Mouse (Mus musculus) kidney, adult 2 months (tissue): Measurements from ENCODE around the gene Pqlc2. TPM values are rescaled to one million over a fixed set of nuclear protein-coding genes. Genes with fewer than 3 reads are reported as not detected.

Experiments
- DNase-seq: peaks from one replicate; pipeline ENCODE4 v3.0.0; 2021
- H3K27ac ChIP-seq: fragments of 200-500 bp; 2 replicates; pipeline ENCODE4 v1.5.1; 2012; ENCODE audit warnings: low read depth, low read length, control low read depth, inconsistent platforms; ENCODE audit not compliant: insufficient read depth
- H3K27me3 ChIP-seq: fragments of 200-500 bp; replicated peaks from 2 replicates; pipeline ENCODE4 v1.6.1; 2012; ENCODE audit warnings: mild to moderate bottlenecking, moderate library complexity, low read length, inconsistent platforms; ENCODE audit not compliant: control insufficient read depth, insufficient read depth
- H3K36me3 ChIP-seq: fragments of 200-500 bp; 2 replicates; pipeline ENCODE4 v1.6.1; 2012; ENCODE audit warnings: mild to moderate bottlenecking, moderate library complexity, low read length, inconsistent platforms; ENCODE audit not compliant: control insufficient read depth, insufficient read depth
- H3K4me1 ChIP-seq: fragments of 200-500 bp; 2 replicates; pipeline ENCODE4 v1.6.1; 2011; ENCODE audit warnings: low read length; ENCODE audit not compliant: control insufficient read depth, insufficient read depth
- H3K4me3 ChIP-seq: fragments of 200-500 bp; 2 replicates; pipeline ENCODE4 v1.5.1; 2011; ENCODE audit warnings: mild to moderate bottlenecking, low read depth, low read length, control low read depth; ENCODE audit not compliant: insufficient read depth
- CTCF ChIP-seq: fragments of 200-500 bp; conservative IDR thresholded peaks from 2 replicates; pipeline ENCODE4 v1.5.1; 2011; ENCODE audit warnings: low read depth, mild to moderate bottlenecking, control low read depth, low read length, moderate library complexity, mixed read lengths; ENCODE audit not compliant: insufficient read depth, insufficient read length
- POLR2A ChIP-seq: fragments of 200-500 bp; IDR thresholded peaks from one replicate; pipeline ENCODE4 v1.6.1; 2011; ENCODE audit warnings: low read depth, low read length, control low read depth
- WGBS: fragments of 180-500 bp; shearing (Covaris S2); methylation state at CpG from one replicate; pipeline ENCODE4 v1.1.7; 2018; 5-methylcytosine and 5-hydroxymethylcytosine counted together
- polyA plus RNA-seq: library from polyadenylated mRNA; depleted of rRNA; stranded (reverse); fragments of >200 nt; gene quantifications from 2 replicates; pipeline ENCODE4 v1.2.3, GENCODE M21; 2012

Pqlc2 gene
- polyA plus RNA-seq, 1 experiment, result 63.3 TPM

- H3K27ac ChIP-seq, result peak overlapping the region; percentile 24; the same call in 1 of the 2 replicates
- no peaks in the 10 kb centered on the region for H3K27me3 ChIP-seq
- TF ChIP-seq CTCF, result no peak
- no peak for TF ChIP-seq POLR2A
- WGBS, result 46% methylated on average over 8 of the region's 8 CpGs
- no peaks in the 10 kb centered on the region for H3K36me3 ChIP-seq
- peaks cover 48% of the 10 kb centered on the region for H3K4me1 ChIP-seq
- no peak overlapping the region for H3K4me3 ChIP-seq
- no peak for DNase-seq
Measured at GRCm38 (mm10) chr4:139250886-139251285, 59.6 kb downstream of the Pqlc2 start.

DNA sequence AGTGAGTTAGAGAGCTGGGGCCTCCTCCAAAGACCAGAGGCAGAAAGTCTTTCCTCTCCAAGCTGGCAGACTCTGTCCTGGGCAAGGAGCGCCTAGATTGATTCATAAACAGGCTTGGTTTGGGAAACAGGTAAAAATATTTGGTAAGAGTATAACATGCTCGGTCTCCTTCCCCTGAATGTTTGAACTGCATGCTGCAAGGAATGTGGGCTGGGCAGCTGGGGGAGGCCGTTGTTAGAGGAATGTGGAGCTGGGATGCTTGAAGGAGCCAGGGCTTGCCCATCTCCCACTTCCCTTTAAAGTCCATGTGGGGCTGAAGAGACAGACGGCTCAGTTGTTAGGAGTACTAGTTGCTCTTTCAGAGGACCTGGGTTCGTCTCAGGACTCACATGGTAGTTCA is 60.5 kb downstream of the Pqlc2 start:
- WGBS, result 31% methylated on average over 5 of the region's 5 CpGs
- Histone ChIP-seq H3K36me3 (no peaks in the 10 kb centered on the region), H3K4me1 (peaks cover 44% of the 10 kb centered on the region), H3K27me3 (no peaks in the 10 kb centered on the region), H3K27ac (peak overlapping the region; percentile 63), H3K4me3 (no peak overlapping the region)
- no peak for TF ChIP-seq CTCF
- TF ChIP-seq POLR2A, result no peak
- DNase-seq, result no peak

DNA sequence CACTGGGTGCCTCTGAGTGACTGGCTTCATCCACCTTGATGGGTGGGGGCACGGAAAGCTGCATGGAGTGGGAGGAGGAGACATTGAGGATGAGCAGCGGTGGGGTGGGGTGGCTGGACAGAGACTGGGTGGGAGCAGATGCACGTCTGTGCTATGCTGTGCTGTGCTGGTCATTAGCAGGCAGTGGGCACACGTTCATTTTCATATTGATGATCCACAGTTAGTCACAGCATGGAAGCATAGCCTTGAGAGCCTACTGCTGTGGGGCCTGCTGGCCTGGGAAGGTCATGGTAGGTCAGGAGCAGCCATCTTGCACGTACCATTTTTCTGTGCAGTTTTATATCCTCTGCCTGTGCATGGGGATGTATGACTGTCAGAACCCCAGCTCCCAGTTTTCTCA is 61.8 kb downstream of the Pqlc2 start:
- no peaks in the 10 kb centered on the region for H3K27me3 ChIP-seq
- peaks cover 44% of the 10 kb centered on the region for H3K4me1 ChIP-seq
- H3K4me3 ChIP-seq, result no peak overlapping the region
- peak overlapping the region; percentile 4; the same call in 1 of the 2 replicates for H3K27ac ChIP-seq
- DNase-seq, result no peak
- whole genome bisulfite sequencing, result 83% methylated on average over 5 of the region's 5 CpGs
- TF ChIP-seq POLR2A, result no peak
- no peak for TF ChIP-seq CTCF
- H3K36me3 ChIP-seq, result no peaks in the 10 kb centered on the region

DNA sequence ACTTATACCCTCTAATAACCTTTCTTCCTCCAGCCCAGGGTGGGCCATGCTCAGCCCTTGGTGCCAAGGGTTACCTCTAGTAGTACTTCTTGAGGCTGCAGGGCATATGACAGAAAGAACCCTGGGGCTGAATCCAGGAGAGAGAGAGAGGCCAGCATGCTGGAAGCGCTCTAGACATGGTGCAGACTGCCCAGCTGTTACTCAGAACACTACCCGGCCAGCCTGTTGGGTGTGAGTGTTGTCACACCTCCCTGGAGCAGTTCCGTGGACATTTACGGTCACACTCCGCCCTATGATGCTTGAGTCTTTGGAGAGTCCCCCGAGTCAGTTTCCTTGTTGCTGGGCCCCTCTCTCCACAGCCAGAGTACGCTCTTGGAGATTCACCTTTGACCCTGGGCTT is 62.5 kb downstream of the Pqlc2 start:
- TF ChIP-seq POLR2A (no peak), CTCF (no peak)
- H3K4me3 ChIP-seq, result no peak overlapping the region
- no peak for DNase-seq
- H3K27me3 ChIP-seq, result no peaks in the 10 kb centered on the region
- H3K36me3 ChIP-seq, result no peaks in the 10 kb centered on the region
- 68% methylated on average over 7 of the region's 7 CpGs for WGBS
- peaks cover 39% of the 10 kb centered on the region for H3K4me1 ChIP-seq
- no peak overlapping the region for H3K27ac ChIP-seq

- no peak for DNase-seq
- Histone ChIP-seq H3K27ac (no peak overlapping the region), H3K4me3 (no peak overlapping the region), H3K27me3 (no peaks in the 10 kb centered on the region), H3K36me3 (no peaks in the 10 kb centered on the region), H3K4me1 (peaks cover 41% of the 10 kb centered on the region)
- no peak for TF ChIP-seq CTCF
- TF ChIP-seq POLR2A, result no peak
- 71% methylated on average over 7 of the region's 7 CpGs for WGBS
Measured at GRCm38 (mm10) chr4:139246130-139246877, 64.2 kb downstream of the Pqlc2 start.

GRCm38 (mm10) chr4:139245534-139245933 is 65.0 kb downstream of the Pqlc2 start:
- 63% methylated on average over 2 of the region's 2 CpGs for WGBS
- peaks cover 33% of the 10 kb centered on the region for H3K4me1 ChIP-seq
- no peaks in the 10 kb centered on the region for H3K36me3 ChIP-seq
- no peaks in the 10 kb centered on the region for H3K27me3 ChIP-seq
- no peak overlapping the region for H3K4me3 ChIP-seq
- TF ChIP-seq POLR2A (no peak), CTCF (no peak)
- DNase-seq, result no peak
- H3K27ac ChIP-seq, result no peak overlapping the region

GRCm38 (mm10) chr4:139244766-139245165 is 65.7 kb downstream of the Pqlc2 start:
- peaks cover 27% of the 10 kb centered on the region for H3K4me1 ChIP-seq
- H3K27ac ChIP-seq, result no peak overlapping the region

More at GRCm38 (mm10) chr4:139244766-139245165, 65.7 kb downstream of the Pqlc2 start:
- DNase-seq, result no peak
- H3K36me3 ChIP-seq, result no peaks in the 10 kb centered on the region; the same call in 1 of the 2 replicates
- TF ChIP-seq POLR2A, result no peak
- no peak for TF ChIP-seq CTCF
- 81% methylated on average over 6 of the region's 6 CpGs for WGBS
- no peaks in the 10 kb centered on the region for H3K27me3 ChIP-seq
- no peak overlapping the region for H3K4me3 ChIP-seq
